Mouse (Mus musculus): ENCODE results near the gene Abi3. TPM values are rescaled to one million over a fixed set of nuclear protein-coding genes. Genes with fewer than 3 reads are reported as not detected.

Abi3 gene
- polyA plus RNA-seq, 1 experiment = 21.8 TPM

GRCm38 (mm10) chr11:95814857-95815256, 27.4 kb downstream of the Abi3 start:
- WGBS = 48% methylated on average over 5 of the region's 5 CpGs

GRCm38 (mm10) chr11:95814101-95814500, 28.2 kb downstream of the Abi3 start:
- Histone ChIP-seq H3K4me3 (ENCODE audit: insufficient read depth, low read depth, low read length) (no peak overlapping the region), H3K27ac (ENCODE audit: insufficient read depth, low read depth, low read length) (no peak overlapping the region), H3K27me3 (replicated peaks; ENCODE audit: control insufficient read depth, insufficient read depth, low read length) (no peaks in the 10 kb centered on the region), H3K36me3 (ENCODE audit: control insufficient read depth, insufficient read depth, low read length) (no peaks in the 10 kb centered on the region), H3K4me1 (ENCODE audit: control insufficient read depth, insufficient read depth, low read length) (no peaks in the 10 kb centered on the region)
- WGBS = 91% methylated on average over 2 of the region's 2 CpGs
- DNase-seq = no peak
- TF ChIP-seq POLR2A (IDR thresholded peaks at IDR 0.05; ENCODE audit: low read depth, low read length) (no peak), CTCF (conservative IDR thresholded peaks at IDR 0.05; ENCODE audit: insufficient read depth, insufficient read length, low read depth, low read length) (no peak)

More at GRCm38 (mm10) chr11:95814857-95815256, 27.4 kb downstream of the Abi3 start:
- H3K27ac ChIP-seq (ENCODE audit: insufficient read depth, low read depth, low read length) = no peak overlapping the region
- TF ChIP-seq POLR2A (IDR thresholded peaks at IDR 0.05; ENCODE audit: low read depth, low read length) = no peak
- no peak for TF ChIP-seq CTCF (conservative IDR thresholded peaks at IDR 0.05; ENCODE audit: insufficient read depth, insufficient read length, low read depth, low read length)
- no peak for DNase-seq
- no peaks in the 10 kb centered on the region for H3K36me3 ChIP-seq (ENCODE audit: control insufficient read depth, insufficient read depth, low read length)
- H3K4me1 ChIP-seq (ENCODE audit: control insufficient read depth, insufficient read depth, low read length) = no peaks in the 10 kb centered on the region
- no peaks in the 10 kb centered on the region for H3K27me3 ChIP-seq (replicated peaks; ENCODE audit: control insufficient read depth, insufficient read depth, low read length)
- H3K4me3 ChIP-seq (ENCODE audit: insufficient read depth, low read depth, low read length) = no peak overlapping the region

GRCm38 (mm10) chr11:95812224-95812623, 30.1 kb downstream of the Abi3 start:
- TF ChIP-seq CTCF (conservative IDR thresholded peaks at IDR 0.05; ENCODE audit: insufficient read depth, insufficient read length, low read depth, low read length) (no peak), POLR2A (IDR thresholded peaks at IDR 0.05; ENCODE audit: low read depth, low read length) (no peak)
- no peaks in the 10 kb centered on the region for H3K4me1 ChIP-seq (ENCODE audit: control insufficient read depth, insufficient read depth, low read length)
- H3K27me3 ChIP-seq (replicated peaks; ENCODE audit: control insufficient read depth, insufficient read depth, low read length) = no peaks in the 10 kb centered on the region
- no peaks in the 10 kb centered on the region for H3K36me3 ChIP-seq (ENCODE audit: control insufficient read depth, insufficient read depth, low read length)
- no peak overlapping the region for H3K27ac ChIP-seq (ENCODE audit: insufficient read depth, low read depth, low read length)
- WGBS = 94% methylated on average over 4 of the region's 4 CpGs
- H3K4me3 ChIP-seq (ENCODE audit: insufficient read depth, low read depth, low read length) = no peak overlapping the region
- DNase-seq = no peak

- H3K36me3 ChIP-seq (ENCODE audit: control insufficient read depth, insufficient read depth, low read length) = no peaks in the 10 kb centered on the region
- H3K4me3 ChIP-seq (ENCODE audit: insufficient read depth, low read depth, low read length) = no peak overlapping the region
- no peak overlapping the region for H3K27ac ChIP-seq (ENCODE audit: insufficient read depth, low read depth, low read length)
- no peaks in the 10 kb centered on the region for H3K27me3 ChIP-seq (replicated peaks; ENCODE audit: control insufficient read depth, insufficient read depth, low read length)
- DNase-seq = no peak
- TF ChIP-seq CTCF (conservative IDR thresholded peaks at IDR 0.05; ENCODE audit: insufficient read depth, insufficient read length, low read depth, low read length) (no peak), POLR2A (IDR thresholded peaks at IDR 0.05; ENCODE audit: low read depth, low read length) (no peak)
- WGBS = 94% methylated on average over 6 of the region's 6 CpGs
- H3K4me1 ChIP-seq (ENCODE audit: control insufficient read depth, insufficient read depth, low read length) = no peaks in the 10 kb centered on the region
These were observed 30.5 kb downstream of the Abi3 start for GRCm38 (mm10) chr11:95811741-95812140.

- no peaks in the 10 kb centered on the region for H3K27me3 ChIP-seq (replicated peaks; ENCODE audit: control insufficient read depth, insufficient read depth, low read length)
- no peak for TF ChIP-seq POLR2A (IDR thresholded peaks at IDR 0.05; ENCODE audit: low read depth, low read length)
- no peak for TF ChIP-seq CTCF (conservative IDR thresholded peaks at IDR 0.05; ENCODE audit: insufficient read depth, insufficient read length, low read depth, low read length)
- H3K4me3 ChIP-seq (ENCODE audit: insufficient read depth, low read depth, low read length) = no peak overlapping the region
- no peak overlapping the region for H3K27ac ChIP-seq (ENCODE audit: insufficient read depth, low read depth, low read length)
- H3K4me1 ChIP-seq (ENCODE audit: control insufficient read depth, insufficient read depth, low read length) = no peaks in the 10 kb centered on the region
- H3K36me3 ChIP-seq (ENCODE audit: control insufficient read depth, insufficient read depth, low read length) = no peaks in the 10 kb centered on the region
- no peak for DNase-seq
- 73% methylated on average over 7 of the region's 7 CpGs for WGBS
These were observed 31.4 kb downstream of the Abi3 start for GRCm38 (mm10) chr11:95810828-95811227.

GRCm38 (mm10) chr11:95809603-95810002, 32.7 kb downstream of the Abi3 start:
- no peaks in the 10 kb centered on the region for H3K4me1 ChIP-seq (ENCODE audit: control insufficient read depth, insufficient read depth, low read length)
- TF ChIP-seq POLR2A (IDR thresholded peaks at IDR 0.05; ENCODE audit: low read depth, low read length) (no peak), CTCF (conservative IDR thresholded peaks at IDR 0.05; ENCODE audit: insufficient read depth, insufficient read length, low read depth, low read length) (no peak)
- no peak for DNase-seq
- no peak overlapping the region for H3K4me3 ChIP-seq (ENCODE audit: insufficient read depth, low read depth, low read length)
- no peaks in the 10 kb centered on the region for H3K36me3 ChIP-seq (ENCODE audit: control insufficient read depth, insufficient read depth, low read length)
- 46% methylated on average over 5 of the region's 5 CpGs for WGBS
- no peak overlapping the region for H3K27ac ChIP-seq (ENCODE audit: insufficient read depth, low read depth, low read length)
- no peaks in the 10 kb centered on the region for H3K27me3 ChIP-seq (replicated peaks; ENCODE audit: control insufficient read depth, insufficient read depth, low read length)

GRCm38 (mm10) chr11:95808448-95809011, 33.7 kb downstream of the Abi3 start:
- no peaks in the 10 kb centered on the region for H3K36me3 ChIP-seq (ENCODE audit: control insufficient read depth, insufficient read depth, low read length)
- no peak for TF ChIP-seq POLR2A (IDR thresholded peaks at IDR 0.05; ENCODE audit: low read depth, low read length)
- no peak for TF ChIP-seq CTCF (conservative IDR thresholded peaks at IDR 0.05; ENCODE audit: insufficient read depth, insufficient read length, low read depth, low read length)
- no peaks in the 10 kb centered on the region for H3K27me3 ChIP-seq (replicated peaks; ENCODE audit: control insufficient read depth, insufficient read depth, low read length)
- no peak for DNase-seq
- no peak overlapping the region for H3K4me3 ChIP-seq (ENCODE audit: insufficient read depth, low read depth, low read length)
- H3K27ac ChIP-seq (ENCODE audit: insufficient read depth, low read depth, low read length) = no peak overlapping the region
- H3K4me1 ChIP-seq (ENCODE audit: control insufficient read depth, insufficient read depth, low read length) = no peaks in the 10 kb centered on the region
- WGBS = 70% methylated on average over 5 of the region's 5 CpGs
